Mouse (Mus musculus) erythroblast, embryonic 14.5 days (primary cell): ENCODE measurements around the gene Rapgefl1.

Experiments
- GATA1 ChIP-seq: IDR thresholded peaks from 2 replicates; pipeline ENCODE4 v1.6.1; 2012; ENCODE audit warnings: low read length, inconsistent platforms, mixed read lengths
- TAL1 ChIP-seq: IDR thresholded peaks from 3 replicates; pipeline ENCODE4 v1.6.1; 2012; ENCODE audit warnings: low read length, inconsistent platforms, mixed read lengths

GRCm38 (mm10) chr11:98836651-98837141 lies at the start of gene Rapgefl1:
- no peak for TF ChIP-seq GATA1
- no peak for TF ChIP-seq TAL1
